Mouse (Mus musculus) heart, embryonic 11.5 days (tissue): ENCODE measurements around the gene Rasa3. TPM values are rescaled to one million over a fixed set of nuclear protein-coding genes. Genes with fewer than 3 reads are reported as not detected.

ENCODE experiments used
- ATAC-seq: fragments of 200-750 bp; cut with Nextera tagmentation; replicated peaks from 2 replicates; pipeline ENCODE4 v1.8.0; 2017; ENCODE audit warnings: moderate library complexity; ENCODE audit not compliant: insufficient number of reproducible peaks, low FRiP score, low TSS enrichment
- H3K27ac ChIP-seq: fragments of 300-500 bp; sonication (generic); 2 replicates; pipeline ENCODE4 v1.5.1; 2014; ENCODE audit warnings: mild to moderate bottlenecking, low read depth, low read length
- H3K27me3 ChIP-seq: fragments of 300-500 bp; sonication (generic); 2 replicates; pipeline ENCODE4 v1.6.1; 2014; ENCODE audit warnings: mild to moderate bottlenecking, low read length, mixed read lengths; ENCODE audit not compliant: control insufficient read depth, insufficient read depth
- H3K36me3 ChIP-seq: fragments of 300-500 bp; sonication (generic); 2 replicates; pipeline ENCODE4 v1.6.1; 2014; ENCODE audit warnings: mild to moderate bottlenecking, low read length, moderate library complexity, mixed read lengths; ENCODE audit not compliant: control insufficient read depth, insufficient read depth
- H3K4me1 ChIP-seq: fragments of 300-500 bp; sonication (generic); 2 replicates; pipeline ENCODE4 v1.6.1; 2014; ENCODE audit warnings: low read length; ENCODE audit not compliant: control insufficient read depth, insufficient read depth
- H3K4me2 ChIP-seq: fragments of 300-500 bp; sonication (generic); 2 replicates; pipeline ENCODE4 v1.6.1; 2014; ENCODE audit warnings: mild to moderate bottlenecking, moderate library complexity
- H3K4me3 ChIP-seq: fragments of 300-500 bp; sonication (generic); 2 replicates; pipeline ENCODE4 v1.5.1; 2014; ENCODE audit warnings: low read depth, low read length
- H3K9ac ChIP-seq: fragments of 300-500 bp; sonication (generic); 2 replicates; pipeline ENCODE4 v1.6.1; 2014; ENCODE audit warnings: mild to moderate bottlenecking, low read depth, low read length, moderate library complexity
- H3K9me3 ChIP-seq: fragments of 300-500 bp; sonication (generic); replicated peaks from 2 replicates; pipeline ENCODE4 v1.6.1; 2016; ENCODE audit warnings: low read length; ENCODE audit not compliant: control insufficient read depth
- WGBS: fragments of 180-500 bp; shearing (Covaris S2); extraction: QIAGEN DNeasy Blood & Tissue Kit; methylation state at CpG from one replicate; pipeline ENCODE4 v1.1.7; 2014; ENCODE audit not compliant: insufficient replicate concordance; 5-methylcytosine and 5-hydroxymethylcytosine counted together
- polyA plus RNA-seq: library from polyadenylated mRNA; unstranded; fragments of >200 nt; fragmentation: Nextera tagmentation; extraction: Ambion mirVana; gene quantifications from 2 replicates; pipeline ENCODE4 v1.2.1, GENCODE M21; 2014

The Rasa3 gene
- polyA plus RNA-seq, 1 experiment from 2014 or later, result 26.3 TPM

- Histone ChIP-seq H3K4me2 (no peak overlapping the region), H3K4me3 (no peak overlapping the region), H3K27ac (peak overlapping the region; percentile 59), H3K9me3 (no peaks in the 10 kb centered on the region), H3K36me3 (no peaks in the 10 kb centered on the region), H3K27me3 (no peaks in the 10 kb centered on the region), H3K9ac (no peak overlapping the region), H3K4me1 (peaks cover 9% of the 10 kb centered on the region)
- WGBS, result 36% methylated on average over 5 of the region's 5 CpGs
- peak; percentile 79 for ATAC-seq
Observed at GRCm38 (mm10) chr8:13699323-13699949, 22.0 kb upstream of the Rasa3 start.

GRCm38 (mm10) chr8:13698281-13698680 lies 20.9 kb upstream of the Rasa3 start:
- H3K27me3 ChIP-seq, result no peaks in the 10 kb centered on the region

GRCm38 (mm10) chr8:13697681-13698080 lies 20.3 kb upstream of the Rasa3 start:
- H3K4me2 ChIP-seq, result no peak overlapping the region
- no peaks in the 10 kb centered on the region for H3K36me3 ChIP-seq
- 73% methylated on average over 8 of the region's 8 CpGs for WGBS
- H3K9ac ChIP-seq, result no peak overlapping the region
- no peaks in the 10 kb centered on the region for H3K27me3 ChIP-seq
- H3K4me1 ChIP-seq, result peaks cover 5% of the 10 kb centered on the region
- no peaks in the 10 kb centered on the region for H3K9me3 ChIP-seq
- H3K4me3 ChIP-seq, result no peak overlapping the region
- H3K27ac ChIP-seq, result no peak overlapping the region
- ATAC-seq, result no peak

More at GRCm38 (mm10) chr8:13698281-13698680, 20.9 kb upstream of the Rasa3 start:
- no peaks in the 10 kb centered on the region for H3K9me3 ChIP-seq
- no peak overlapping the region for H3K9ac ChIP-seq
- H3K4me2 ChIP-seq, result no peak overlapping the region
- H3K4me1 ChIP-seq, result peaks cover 9% of the 10 kb centered on the region
- no peaks in the 10 kb centered on the region for H3K36me3 ChIP-seq
- ATAC-seq, result no peak
- WGBS, result 68% methylated on average over 3 of the region's 3 CpGs
- no peak overlapping the region for H3K27ac ChIP-seq
- no peak overlapping the region for H3K4me3 ChIP-seq

- Histone ChIP-seq H3K9me3 (no peaks in the 10 kb centered on the region), H3K4me2 (no peak overlapping the region), H3K4me1 (peaks cover 5% of the 10 kb centered on the region), H3K9ac (no peak overlapping the region), H3K36me3 (no peaks in the 10 kb centered on the region), H3K27me3 (no peaks in the 10 kb centered on the region), H3K4me3 (no peak overlapping the region), H3K27ac (no peak overlapping the region)
- ATAC-seq, result no peak
- 64% methylated on average over 8 of the region's 8 CpGs for WGBS
Observed at GRCm38 (mm10) chr8:13697196-13697595, 19.8 kb upstream of the Rasa3 start.

GRCm38 (mm10) chr8:13696157-13696556 lies 18.8 kb upstream of the Rasa3 start:
- ATAC-seq, result no peak
- H3K9ac ChIP-seq, result no peak overlapping the region
- H3K27ac ChIP-seq, result no peak overlapping the region
- H3K36me3 ChIP-seq, result no peaks in the 10 kb centered on the region
- H3K4me2 ChIP-seq, result no peak overlapping the region
- no peaks in the 10 kb centered on the region for H3K27me3 ChIP-seq
- no peak overlapping the region for H3K4me3 ChIP-seq
- peaks cover 5% of the 10 kb centered on the region for H3K4me1 ChIP-seq
- H3K9me3 ChIP-seq, result no peaks in the 10 kb centered on the region
- WGBS, result 73% methylated on average over 4 of the region's 4 CpGs

GRCm38 (mm10) chr8:13695203-13695867 lies 17.9 kb upstream of the Rasa3 start:
- Histone ChIP-seq H3K4me2 (no peak overlapping the region), H3K4me1 (peaks cover 5% of the 10 kb centered on the region), H3K4me3 (no peak overlapping the region), H3K9me3 (no peaks in the 10 kb centered on the region), H3K27ac (no peak overlapping the region), H3K9ac (no peak overlapping the region), H3K27me3 (no peaks in the 10 kb centered on the region), H3K36me3 (no peaks in the 10 kb centered on the region)
- WGBS, result 84% methylated on average over 10 of the region's 10 CpGs
- no peak for ATAC-seq

GRCm38 (mm10) chr8:13694735-13695134 lies 17.3 kb upstream of the Rasa3 start:
- no peaks in the 10 kb centered on the region for H3K27me3 ChIP-seq
- no peak overlapping the region for H3K27ac ChIP-seq
- no peak for ATAC-seq
- no peak overlapping the region for H3K9ac ChIP-seq
- H3K9me3 ChIP-seq, result no peaks in the 10 kb centered on the region
- H3K36me3 ChIP-seq, result no peaks in the 10 kb centered on the region
- H3K4me2 ChIP-seq, result no peak overlapping the region
- 68% methylated on average over 12 of the region's 12 CpGs for WGBS
- H3K4me1 ChIP-seq, result peaks cover 1% of the 10 kb centered on the region
- H3K4me3 ChIP-seq, result no peak overlapping the region

- Histone ChIP-seq H3K9ac (no peak overlapping the region), H3K4me2 (no peak overlapping the region), H3K36me3 (no peaks in the 10 kb centered on the region), H3K9me3 (peaks cover under 1% of the 10 kb centered on the region; the same call in 1 of the 2 replicates), H3K4me3 (no peak overlapping the region), H3K27ac (no peak overlapping the region), H3K27me3 (no peaks in the 10 kb centered on the region), H3K4me1 (0 out of 2 replicates have a peak, but pooled peaks cover 3% of the 10 kb centered on the region)
- 71% methylated on average over 10 of the region's 10 CpGs for WGBS
- no peak for ATAC-seq
Observed at GRCm38 (mm10) chr8:13692302-13693066, 15.1 kb upstream of the Rasa3 start.
